Mouse (Mus musculus) midbrain, embryonic 12.5 days (tissue): ENCODE measurements around the gene Sema3b. TPM values are rescaled to one million over a fixed set of nuclear protein-coding genes. Genes with fewer than 3 reads are reported as not detected.

Source experiments
- ATAC-seq: fragments of 200-750 bp; cut with Nextera tagmentation; 2 replicates; pipeline ENCODE4 v1.8.0; 2017; ENCODE audit warnings: low read depth, moderate TSS enrichment, moderate library complexity; ENCODE audit not compliant: low FRiP score
- H3K27ac ChIP-seq: fragments of 300-500 bp; sonication (generic); replicated peaks from 2 replicates; pipeline ENCODE4 v1.5.1; 2016; ENCODE audit warnings: mild to moderate bottlenecking
- H3K27me3 ChIP-seq: fragments of 300-500 bp; sonication (generic); 2 replicates; pipeline ENCODE4 v1.6.1; 2016; ENCODE audit warnings: mild to moderate bottlenecking
- H3K36me3 ChIP-seq: fragments of 300-500 bp; sonication (generic); 2 replicates; pipeline ENCODE4 v1.6.1; 2016
- H3K4me1 ChIP-seq: fragments of 300-500 bp; sonication (generic); 2 replicates; pipeline ENCODE4 v1.6.1; 2016
- H3K4me2 ChIP-seq: fragments of 300-500 bp; sonication (generic); replicated peaks from 2 replicates; pipeline ENCODE4 v1.6.1; 2016; ENCODE audit warnings: mild to moderate bottlenecking, moderate library complexity
- H3K4me3 ChIP-seq: fragments of 300-500 bp; sonication (generic); 2 replicates; pipeline ENCODE4 v1.5.1; 2016; ENCODE audit warnings: mild to moderate bottlenecking
- H3K9ac ChIP-seq: fragments of 300-500 bp; sonication (generic); replicated peaks from 2 replicates; pipeline ENCODE4 v1.6.1; 2016; ENCODE audit warnings: mild to moderate bottlenecking, moderate library complexity
- H3K9me3 ChIP-seq: fragments of 300-500 bp; sonication (generic); 2 replicates; pipeline ENCODE4 v1.6.1; 2016; ENCODE audit warnings: mild to moderate bottlenecking
- WGBS: fragments of 180-500 bp; shearing (Covaris S2); methylation state at CpG from one replicate; pipeline ENCODE4 v1.1.7; 2016; 5-methylcytosine and 5-hydroxymethylcytosine counted together
- polyA plus RNA-seq: library from polyadenylated mRNA; unstranded; fragments of >200 nt; fragmentation: Nextera tagmentation; extraction: Ambion mirVana; gene quantifications from 2 replicates; pipeline ENCODE4 v1.2.1, GENCODE M21; 2016

Gene Sema3b
- polyA plus RNA-seq, 1 experiment from 2014 or later, result 3.2 TPM

DNA sequence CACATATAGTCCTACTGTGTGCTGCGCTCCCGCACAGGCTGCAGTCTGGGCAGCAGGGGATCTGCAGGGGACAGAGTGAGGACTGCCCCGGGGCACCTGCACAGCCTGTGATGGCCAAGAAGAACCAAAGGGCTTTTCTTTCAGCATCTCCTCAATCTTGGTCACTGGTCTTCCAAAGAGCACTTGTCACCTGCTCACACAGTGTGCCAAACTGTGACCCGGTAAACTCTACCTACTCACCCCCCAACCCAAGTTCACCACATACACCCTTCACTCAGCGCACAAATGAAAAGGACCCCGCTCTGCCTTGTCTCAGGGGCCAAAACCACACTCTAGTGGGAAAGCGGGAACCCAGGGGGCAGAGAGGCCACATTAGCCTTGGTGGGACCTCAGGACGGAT is 22.8 kb upstream of the Sema3b start:
- no peaks in the 10 kb centered on the region for H3K27me3 ChIP-seq
- ATAC-seq, result no peak
- 63% methylated on average over 8 of the region's 8 CpGs for WGBS
- H3K4me2 ChIP-seq, result peak overlapping the region; percentile 95
- H3K9ac ChIP-seq, result peak overlapping the region; percentile 95
- H3K27ac ChIP-seq, result peak overlapping the region; percentile 99
- no peaks in the 10 kb centered on the region for H3K9me3 ChIP-seq
- 0 out of 2 replicates have a peak, but pooled peaks cover 3% of the 10 kb centered on the region for H3K36me3 ChIP-seq
- H3K4me1 ChIP-seq, result peaks cover 84% of the 10 kb centered on the region
- peak overlapping the region; percentile 81 for H3K4me3 ChIP-seq

DNA sequence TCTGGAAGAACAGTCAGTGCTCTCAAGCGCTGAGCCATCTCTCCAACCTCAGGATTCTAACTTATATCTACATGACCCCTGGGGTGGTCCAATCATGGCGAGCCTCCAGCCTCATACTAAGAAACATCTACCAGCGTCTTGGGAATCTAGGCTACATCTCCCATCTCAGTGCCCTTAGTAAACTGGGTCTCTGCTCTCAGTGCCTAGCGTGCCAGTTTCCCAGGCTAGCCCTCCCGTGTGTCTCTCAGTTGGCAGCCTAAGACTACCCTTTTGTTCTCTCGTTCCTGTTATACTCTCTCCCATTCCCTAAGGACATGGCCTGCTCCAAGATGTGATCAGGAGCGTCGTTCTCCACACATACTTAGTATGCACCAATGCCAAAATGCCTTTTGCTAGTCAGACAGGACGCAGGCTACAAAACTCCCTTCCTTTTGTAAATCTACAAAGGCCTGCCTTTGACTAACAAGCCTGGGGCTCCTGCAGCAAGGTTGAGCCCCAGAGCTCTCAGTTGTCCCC is 22.3 kb upstream of the Sema3b start:
- H3K27ac ChIP-seq, result peak overlapping the region; percentile 99
- H3K4me3 ChIP-seq, result peak overlapping the region; percentile 81
- peak overlapping the region; percentile 95 for H3K4me2 ChIP-seq
- H3K9ac ChIP-seq, result peak overlapping the region; percentile 95; the same call in 1 of the 2 replicates
- no peaks in the 10 kb centered on the region for H3K27me3 ChIP-seq
- 0 out of 2 replicates have a peak, but pooled peaks cover 3% of the 10 kb centered on the region for H3K36me3 ChIP-seq
- no peaks in the 10 kb centered on the region for H3K9me3 ChIP-seq
- no peak for ATAC-seq
- 28% methylated on average over 9 of the region's 9 CpGs for WGBS
- H3K4me1 ChIP-seq, result peaks cover 84% of the 10 kb centered on the region

DNA sequence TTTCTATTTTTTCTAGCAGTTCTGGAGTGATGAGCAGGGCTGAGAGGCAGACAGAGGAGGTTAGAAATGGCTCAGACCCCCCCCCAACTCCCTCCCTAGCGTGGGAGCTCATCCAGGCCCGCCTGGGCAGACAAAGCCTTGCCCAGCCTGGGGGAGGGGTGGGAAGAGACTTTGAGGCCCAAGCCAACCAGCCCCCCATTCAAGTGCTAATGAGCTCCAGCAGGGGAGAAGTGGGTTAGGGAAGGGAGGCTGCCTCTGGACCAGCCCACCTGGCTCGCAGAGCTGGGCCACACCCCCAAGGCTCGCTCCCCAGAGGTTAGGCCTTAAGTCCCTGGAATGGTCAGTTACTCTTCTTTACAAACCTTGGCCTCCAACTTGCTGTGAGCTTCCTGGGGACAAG is 21.5 kb upstream of the Sema3b start:
- Histone ChIP-seq H3K36me3 (0 out of 2 replicates have a peak, but pooled peaks cover 3% of the 10 kb centered on the region), H3K4me1 (peaks cover 84% of the 10 kb centered on the region), H3K4me2 (peak overlapping the region; percentile 95), H3K27me3 (no peaks in the 10 kb centered on the region), H3K4me3 (peak overlapping the region; percentile 33), H3K9ac (peak overlapping the region; percentile 68), H3K27ac (peak overlapping the region; percentile 99), H3K9me3 (no peaks in the 10 kb centered on the region)
- peak; percentile 55 for ATAC-seq
- 2% methylated on average over 4 of the region's 4 CpGs for WGBS

DNA sequence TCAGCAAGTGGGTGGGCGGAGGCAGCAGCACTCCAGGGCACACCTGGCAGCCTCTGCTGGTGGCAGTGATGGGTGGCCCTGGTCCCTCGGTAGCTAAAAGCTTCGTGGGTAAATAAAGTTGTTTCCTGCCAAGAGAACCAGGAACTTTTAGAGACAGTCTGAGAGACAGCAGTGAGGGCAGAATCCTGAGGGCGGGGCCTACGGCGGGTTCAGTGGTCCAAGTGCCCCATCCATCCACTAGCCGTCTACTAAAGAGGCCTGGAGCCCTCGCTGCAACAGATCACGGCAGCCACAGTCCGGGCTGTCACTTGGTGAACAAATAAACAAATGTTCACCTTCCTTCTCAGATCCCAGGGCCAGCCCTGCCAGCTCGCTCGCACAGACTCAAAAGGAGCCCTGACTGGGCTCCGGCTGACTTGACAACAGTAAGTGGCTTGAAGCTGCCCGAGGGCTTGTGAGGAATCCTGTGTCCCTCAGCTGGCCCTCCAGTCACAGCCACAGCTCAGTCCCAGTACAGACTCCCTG is 20.9 kb upstream of the Sema3b start:
- peak overlapping the region; percentile 99 for H3K27ac ChIP-seq

DNA sequence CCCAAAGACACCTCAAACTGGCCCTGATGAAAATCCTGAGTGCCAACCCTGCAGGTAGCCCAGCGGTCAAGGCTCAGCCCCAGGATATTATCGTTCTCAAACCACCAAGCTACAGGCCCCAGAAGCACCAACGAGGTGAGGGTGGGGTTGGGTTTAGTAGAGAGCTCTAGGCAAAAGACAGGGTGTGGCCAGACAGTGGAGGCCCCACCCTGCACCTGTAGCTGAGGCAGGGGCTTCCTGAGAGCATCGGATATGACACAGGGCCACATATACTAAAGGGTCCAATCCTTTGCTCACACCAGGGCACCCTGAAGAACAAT is 20.3 kb upstream of the Sema3b start:
- peaks cover 15% of the 10 kb centered on the region; the same call in 1 of the 2 replicates for H3K36me3 ChIP-seq

More for the DNA sequence above, 20.9 kb upstream of the Sema3b start:
- Histone ChIP-seq H3K4me3 (peak overlapping the region; percentile 33), H3K9me3 (no peaks in the 10 kb centered on the region), H3K9ac (peak overlapping the region; percentile 68), H3K4me1 (peaks cover 88% of the 10 kb centered on the region), H3K36me3 (peaks cover 9% of the 10 kb centered on the region; the same call in 1 of the 2 replicates), H3K4me2 (peak overlapping the region; percentile 95), H3K27me3 (no peaks in the 10 kb centered on the region)
- 6% methylated on average over 14 of the region's 14 CpGs for WGBS
- ATAC-seq, result peak; percentile 14

DNA sequence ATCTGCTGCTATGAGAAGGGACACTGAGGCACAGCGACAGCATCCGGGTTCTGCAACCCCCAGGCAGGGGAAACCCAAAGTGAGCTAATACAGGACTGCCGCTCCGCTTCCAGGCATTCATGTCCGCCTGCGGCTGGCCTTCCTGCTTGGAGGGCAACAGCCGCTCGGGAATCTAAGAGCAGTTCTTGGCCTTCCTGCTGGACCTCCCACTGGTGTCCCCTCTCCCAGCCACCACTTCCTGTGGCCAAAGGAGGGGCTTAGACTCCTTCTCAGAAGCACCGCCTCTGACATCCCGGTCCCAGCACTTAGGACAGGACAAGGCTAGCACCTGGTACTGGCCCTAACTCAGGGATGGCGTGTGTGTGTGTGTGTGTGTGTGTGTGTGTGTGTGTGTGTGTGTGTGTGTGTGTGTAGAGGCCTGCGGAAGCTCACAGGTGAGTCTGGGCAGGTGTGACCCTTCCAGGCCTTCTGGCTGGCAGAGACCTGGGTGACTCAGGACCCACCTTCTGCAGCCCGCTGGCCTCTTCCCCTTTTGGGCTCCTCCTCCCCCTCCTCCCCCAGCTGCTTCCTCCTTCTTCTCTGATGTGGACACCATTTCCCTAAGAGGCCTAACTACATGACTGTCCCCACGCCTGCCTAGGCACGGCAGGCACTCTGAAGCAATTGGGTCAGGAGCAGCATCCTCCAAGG is 19.8 kb upstream of the Sema3b start:
- peaks cover 19% of the 10 kb centered on the region; the same call in 1 of the 2 replicates for H3K36me3 ChIP-seq

More for the DNA sequence above, 20.3 kb upstream of the Sema3b start:
- H3K4me2 ChIP-seq, result peak overlapping the region; percentile 95
- H3K4me3 ChIP-seq, result peak overlapping the region; percentile 6; the same call in 1 of the 2 replicates
- peak overlapping the region; percentile 62 for H3K9ac ChIP-seq
- no peaks in the 10 kb centered on the region for H3K27me3 ChIP-seq
- no peak for ATAC-seq
- WGBS, result 21% methylated on average over 4 of the region's 4 CpGs
- H3K9me3 ChIP-seq, result no peaks in the 10 kb centered on the region
- H3K4me1 ChIP-seq, result peaks cover 92% of the 10 kb centered on the region
- H3K27ac ChIP-seq, result peak overlapping the region; percentile 99

DNA sequence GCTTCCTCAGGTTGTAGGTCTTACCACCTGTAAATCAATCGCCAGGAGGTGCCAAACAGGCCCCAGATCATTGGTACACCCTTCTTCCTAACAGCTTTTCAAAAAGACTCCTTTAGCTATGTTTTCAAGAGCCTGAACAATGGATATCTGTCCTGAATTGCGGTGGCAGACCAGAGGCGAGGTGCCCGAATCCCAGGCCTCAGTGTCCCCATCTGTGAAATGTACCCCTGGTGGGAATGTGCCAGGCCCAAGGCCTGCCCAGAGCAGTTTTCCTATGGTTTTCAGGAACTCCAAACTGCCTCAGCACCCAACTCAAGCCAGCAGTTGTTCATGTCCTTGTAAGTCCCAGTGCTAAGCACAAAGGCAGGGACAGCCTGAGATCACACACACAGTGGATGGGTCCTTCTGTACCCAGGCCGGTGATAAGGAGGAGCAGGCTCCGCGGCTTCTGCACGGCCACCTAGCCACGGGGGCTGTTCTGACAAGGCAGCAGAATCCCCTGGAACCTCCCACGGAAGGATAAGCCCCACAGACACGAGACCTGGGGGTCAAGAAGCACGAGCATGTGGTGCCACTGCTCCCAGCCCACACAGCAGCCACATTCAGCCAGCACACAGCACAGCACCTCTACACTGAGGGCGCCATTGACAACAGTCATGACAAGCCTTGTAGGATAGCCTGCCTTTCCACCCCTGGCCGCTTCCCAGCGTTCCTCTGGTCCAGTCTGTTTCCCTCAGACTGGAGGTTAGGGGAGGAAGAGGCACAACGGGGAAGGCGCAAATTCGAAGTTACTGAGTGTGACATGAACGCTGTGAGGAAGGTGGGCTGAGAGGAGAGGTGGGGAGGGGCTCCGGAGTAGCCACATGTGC is 18.6 kb upstream of the Sema3b start:
- Histone ChIP-seq H3K9ac (peak overlapping the region; percentile 62), H3K4me2 (peak overlapping the region; percentile 95), H3K36me3 (peaks cover 29% of the 10 kb centered on the region; the same call in 1 of the 2 replicates), H3K9me3 (no peaks in the 10 kb centered on the region), H3K27ac (peak overlapping the region; percentile 99), H3K27me3 (no peaks in the 10 kb centered on the region), H3K4me1 (peaks cover 84% of the 10 kb centered on the region), H3K4me3 (peak overlapping the region; percentile 24)
- no peak for ATAC-seq
- WGBS, result 16% methylated on average over 20 of the region's 20 CpGs

More for the DNA sequence above, 19.8 kb upstream of the Sema3b start:
- WGBS, result 34% methylated on average over 13 of the region's 15 CpGs
- peaks cover 89% of the 10 kb centered on the region for H3K4me1 ChIP-seq
- H3K9ac ChIP-seq, result peak overlapping the region; percentile 62
- H3K4me2 ChIP-seq, result peak overlapping the region; percentile 95
- H3K27ac ChIP-seq, result peak overlapping the region; percentile 99
- H3K4me3 ChIP-seq, result peak overlapping the region; percentile 10; the same call in 1 of the 2 replicates
- H3K9me3 ChIP-seq, result no peaks in the 10 kb centered on the region
- H3K27me3 ChIP-seq, result no peaks in the 10 kb centered on the region
- ATAC-seq, result no peak

DNA sequence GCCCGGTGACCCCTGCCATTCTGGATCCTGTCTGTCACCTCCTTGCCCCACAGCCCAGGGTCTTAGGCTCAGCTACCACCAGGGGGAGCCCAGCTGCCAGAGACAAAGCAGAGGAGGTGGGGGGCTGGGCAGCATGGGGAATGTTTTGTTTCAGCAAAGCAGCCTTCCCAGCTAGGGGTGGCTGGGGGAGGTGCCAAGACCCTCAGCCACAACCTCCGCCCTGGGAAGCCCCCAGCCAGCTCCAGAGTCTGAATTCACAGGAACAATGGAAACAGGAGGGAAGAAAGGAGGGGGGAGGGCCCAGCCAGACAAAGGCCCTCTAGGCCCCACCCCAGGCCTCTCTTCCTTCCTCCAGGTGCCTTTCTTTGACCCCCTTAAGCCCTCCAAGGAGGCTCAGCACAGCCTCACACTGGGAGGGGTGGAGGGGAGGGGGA is 17.8 kb upstream of the Sema3b start:
- no peaks in the 10 kb centered on the region for H3K9me3 ChIP-seq
- H3K4me1 ChIP-seq, result peaks cover 77% of the 10 kb centered on the region
- no peaks in the 10 kb centered on the region for H3K27me3 ChIP-seq
- ATAC-seq, result peak; percentile 68
- H3K4me3 ChIP-seq, result peak overlapping the region; percentile 24
- H3K27ac ChIP-seq, result peak overlapping the region; percentile 99
- peaks cover 35% of the 10 kb centered on the region for H3K36me3 ChIP-seq
- peak overlapping the region; percentile 95 for H3K4me2 ChIP-seq
- H3K9ac ChIP-seq, result peak overlapping the region; percentile 62
- 6% methylated on average over 2 of the region's 2 CpGs for WGBS

DNA sequence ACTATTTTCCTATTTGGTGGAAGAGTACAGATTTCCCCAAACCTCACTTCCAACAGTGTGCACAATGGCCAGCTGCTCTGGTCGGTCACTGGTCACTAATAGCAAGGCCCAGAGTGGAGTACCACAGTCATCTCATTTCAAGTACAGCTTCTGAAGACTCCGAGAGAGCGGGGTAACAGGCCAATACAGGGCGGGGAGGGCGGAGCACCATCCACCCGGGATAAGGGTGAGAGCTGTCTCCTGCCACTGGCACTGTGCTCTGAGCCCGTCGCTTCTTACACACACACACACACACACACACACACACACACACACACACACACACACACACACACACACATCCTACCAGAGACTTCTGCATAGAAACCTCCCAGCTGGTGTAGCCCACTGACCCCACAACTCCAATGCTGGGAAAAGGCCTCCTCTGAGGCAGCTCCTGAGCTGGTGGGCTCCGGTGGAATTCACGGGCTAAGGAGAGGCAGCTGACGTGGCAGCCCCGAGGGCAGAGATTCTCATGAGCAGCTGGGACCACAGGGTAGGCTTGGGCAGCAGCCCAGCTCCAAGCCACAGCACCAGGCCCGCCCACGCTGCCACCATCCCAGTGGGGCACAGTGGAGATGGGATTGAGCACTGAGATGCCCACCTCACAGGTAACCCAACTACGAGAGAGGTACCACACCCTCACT is 17.3 kb upstream of the Sema3b start:
- Histone ChIP-seq H3K36me3 (peaks cover 35% of the 10 kb centered on the region), H3K4me1 (peaks cover 71% of the 10 kb centered on the region)

DNA sequence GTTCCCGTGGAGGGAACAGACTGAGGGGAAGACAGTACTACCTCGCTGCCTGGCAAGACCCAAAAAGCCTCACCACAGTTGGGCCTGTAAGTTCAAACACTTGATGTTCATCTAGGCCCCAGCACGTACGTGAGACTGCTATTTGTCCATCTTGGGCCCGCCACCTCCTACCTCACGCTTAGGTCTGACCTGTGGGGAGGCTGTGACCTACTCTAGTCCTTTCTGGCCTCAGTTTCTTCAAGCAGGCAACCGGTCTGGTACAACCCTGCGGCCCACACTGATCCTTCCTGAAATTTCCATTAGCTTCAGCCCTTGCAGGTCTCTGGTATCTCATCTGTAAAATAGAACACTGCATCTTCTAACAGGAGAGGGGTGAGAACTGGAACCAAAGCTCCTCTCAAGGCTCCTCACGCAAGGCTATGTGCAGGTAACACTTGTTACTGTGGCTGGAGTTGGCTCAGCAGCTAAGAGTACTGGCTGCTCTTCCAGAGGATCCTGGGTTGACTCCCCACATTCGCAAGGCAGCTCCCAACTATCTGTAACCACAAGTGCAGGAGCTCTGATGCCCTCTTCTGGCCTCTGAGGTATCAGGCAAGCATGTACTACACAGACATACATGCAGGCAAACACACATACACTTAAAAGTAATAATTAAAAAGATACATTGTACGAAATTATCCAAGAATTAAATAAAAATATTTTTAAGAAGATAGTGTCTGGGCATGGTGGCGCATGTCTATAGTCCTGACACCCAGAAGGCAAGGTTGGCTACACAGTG is 16.5 kb upstream of the Sema3b start:
- Histone ChIP-seq H3K27ac (peak overlapping the region; percentile 99), H3K9me3 (no peaks in the 10 kb centered on the region), H3K4me2 (peak overlapping the region; percentile 95; the same call in 1 of the 2 replicates), H3K4me3 (no peak overlapping the region), H3K36me3 (peaks cover 36% of the 10 kb centered on the region), H3K27me3 (no peaks in the 10 kb centered on the region), H3K4me1 (peaks cover 63% of the 10 kb centered on the region), H3K9ac (peak overlapping the region; percentile 62; the same call in 1 of the 2 replicates)
- ATAC-seq, result no peak
- WGBS, result 85% methylated on average over 12 of the region's 12 CpGs

More for the DNA sequence above, 17.3 kb upstream of the Sema3b start:
- Histone ChIP-seq H3K9me3 (no peaks in the 10 kb centered on the region), H3K4me2 (peak overlapping the region; percentile 95), H3K27ac (peak overlapping the region; percentile 99), H3K27me3 (no peaks in the 10 kb centered on the region), H3K4me3 (peak overlapping the region; percentile 24), H3K9ac (peak overlapping the region; percentile 62)
- ATAC-seq, result peak; percentile 46
- WGBS, result 22% methylated on average over 15 of the region's 15 CpGs
